In genomic region chr2:29025284-29025683, GRCm38 (mm10) we compare ENCODE assay signal across 12 mouse cellular contexts. TPM values are rescaled to one million over a fixed set of nuclear protein-coding genes. Genes with fewer than 3 reads are reported as not detected.
A peak's percentile ranks its signal among the peaks of the same experiment; 100 is the strongest.
DNase-seq lines count a peak whose midpoint lies in the region; ATAC-seq lines count a peak whose summit lies in the region.
"Had no signal": no experiment of that assay in that cellular context is flagged by ENCODE, and none has a peak within 500 bp of the region (broad histone marks: within the 10 kb centered on the region; RNA-seq: fewer than 3 reads in every experiment).

No protein-coding gene starts in this region.

- no peak overlapping the region for H3K4me3 ChIP-seq in midbrain, embryonic 11.5 days (ENCODE audit: low read depth, low read length)
- H3K4me3 ChIP-seq in midbrain, embryonic 10.5 days = no peak overlapping the region
- H3K4me3 ChIP-seq in kidney, embryonic 16.5 days (ENCODE audit: low read length) = no peak overlapping the region

- no peaks in the 10 kb centered on the region for H3K27me3 ChIP-seq in midbrain, embryonic 11.5 days (ENCODE audit: control insufficient read depth, insufficient read depth, low read length)
- H3K27me3 ChIP-seq in midbrain, embryonic 10.5 days (ENCODE audit: low read depth, poor library complexity, severe bottlenecking) = peaks cover 19% of the 10 kb centered on the region
- H3K27me3 ChIP-seq in kidney, embryonic 16.5 days (ENCODE audit: insufficient read depth, low read length) = peaks cover 30% of the 10 kb centered on the region

- peak; percentile 70 for DNase-seq in adrenal gland, adult 2 months
- DNase-seq in adrenal gland, adult 18-20 months (ENCODE audit: low spot score in 2 of 2) = no peak
- DNase-seq in midbrain, embryonic 11.5 days (ENCODE audit: low spot score, missing footprints) = peak; percentile 66
- no peak for DNase-seq in midbrain, embryonic 10.5 days (ENCODE audit: low spot score)
- peak; percentile 16 to 32 for DNase-seq in layer of hippocampus, postnatal 36 days
- DNase-seq in right cerebral cortex, postnatal 36 days (ENCODE audit: low spot score in 2 of 2) = peak; percentile 16 to 55
- no peak for DNase-seq in heart, adult 8-10 months (ENCODE audit: low spot score)
- DNase-seq: cerebellum, adult 11-12 months; gastrocnemius, postnatal 14 days; midbrain, embryonic 14.5 days had no signal

- ATAC-seq in midbrain, embryonic 11.5 days (ENCODE audit: low FRiP score) = no peak
- no peak for ATAC-seq in kidney, embryonic 16.5 days (ENCODE audit: low FRiP score, low TSS enrichment)

- no peak overlapping the region for H3K4me2 ChIP-seq in midbrain, embryonic 11.5 days
- H3K4me2 ChIP-seq in kidney, embryonic 16.5 days (replicated peaks; ENCODE audit: low read depth, low read length) = no peak overlapping the region

- H3K9me3 ChIP-seq in midbrain, embryonic 11.5 days (ENCODE audit: control insufficient read depth, low read length) = no peaks in the 10 kb centered on the region
- H3K9me3 ChIP-seq in midbrain, embryonic 10.5 days (replicated peaks) = no peaks in the 10 kb centered on the region
- no peaks in the 10 kb centered on the region for H3K9me3 ChIP-seq in kidney, embryonic 16.5 days (ENCODE audit: low read length)

- 0 out of 2 replicates have a peak, but pooled peaks cover under 1% of the 10 kb centered on the region for H3K4me1 ChIP-seq in midbrain, embryonic 11.5 days (ENCODE audit: control insufficient read depth, insufficient read depth, low read length)
- H3K4me1 ChIP-seq in midbrain, embryonic 10.5 days = peaks cover 8% of the 10 kb centered on the region
- H3K4me1 ChIP-seq in kidney, embryonic 16.5 days (ENCODE audit: insufficient read depth, low read length) = no peaks in the 10 kb centered on the region

- no peaks in the 10 kb centered on the region for H3K36me3 ChIP-seq in midbrain, embryonic 11.5 days (ENCODE audit: control insufficient read depth, insufficient read depth, low read length)
- no peaks in the 10 kb centered on the region for H3K36me3 ChIP-seq in midbrain, embryonic 10.5 days
- H3K36me3 ChIP-seq in kidney, embryonic 16.5 days (ENCODE audit: insufficient read depth, low read length) = no peaks in the 10 kb centered on the region

- WGBS in midbrain, embryonic 11.5 days = 87% methylated on average over 5 of the region's 5 CpGs
- 88% methylated on average over 5 of the region's 5 CpGs for WGBS in midbrain, embryonic 10.5 days
- WGBS in kidney, embryonic 16.5 days = 79% methylated on average over 5 of the region's 5 CpGs

- H3K9ac ChIP-seq in midbrain, embryonic 11.5 days (ENCODE audit: low read length) = no peak overlapping the region
- H3K9ac ChIP-seq in kidney, embryonic 16.5 days (replicated peaks; ENCODE audit: low read length) = no peak overlapping the region

- H3K27ac ChIP-seq in midbrain, embryonic 11.5 days (ENCODE audit: low read depth, low read length) = no peak overlapping the region
- H3K27ac ChIP-seq in midbrain, embryonic 10.5 days (replicated peaks) = no peak overlapping the region
- no peak overlapping the region for H3K27ac ChIP-seq in kidney, embryonic 16.5 days (ENCODE audit: low read length)

RNA-seq across cellular contexts. Expression of gene Cfap77, which starts 29.6 kb away (rescaled TPM):
- under 1 TPM in 1 of 2 experiments, not detected in 1; 0.37 TPM for total RNA-seq in adrenal gland, adult 2 months (2021)
- polyA plus RNA-seq in adrenal gland, adult 2 months (2012; rRNA removed) = 0.16 TPM in 1 of 2 replicates, not detected in the other
- total RNA-seq in adrenal gland, adult 18-20 months (2021) = under 1 TPM; 0.16 to 0.30 TPM
- 0.77 and 1.2 TPM in 2 replicates for polyA plus RNA-seq in midbrain, embryonic 11.5 days (2014; fragmentation: Nextera tagmentation; extraction: Ambion mirVana)
- polyA plus RNA-seq in midbrain, embryonic 10.5 days (2016; fragmentation: Nextera tagmentation; extraction: Ambion mirVana) = 1.0 and 2.4 TPM in 2 replicates
- total RNA-seq in layer of hippocampus, postnatal 36 days (2021) = under 1 TPM; 0.32 to 0.78 TPM
- polyA plus RNA-seq in kidney, embryonic 16.5 days (2015; fragmentation: Nextera tagmentation; extraction: Ambion mirVana) = 0.23 and 0.35 TPM in 2 replicates
- not detected for total RNA-seq in heart, adult 8-10 months (2022)
- total RNA-seq: gastrocnemius, postnatal 14 days; neutrophil, adult 5-6 weeks had no signal

RNA-seq across cellular contexts. Expression of gene Ttf1, which starts 34.8 kb away (rescaled TPM):
- total RNA-seq in adrenal gland, adult 2 months (2021) = 10 to 100 TPM in 1 of 2 experiments, 1 to 10 TPM in 1; 9.8 to 12.5 TPM
- 2.7 and 3.0 TPM in 2 replicates for polyA plus RNA-seq in adrenal gland, adult 2 months (2012; rRNA removed)
- 10 to 100 TPM; 12.6 to 14.8 TPM for total RNA-seq in adrenal gland, adult 18-20 months (2021)
- polyA plus RNA-seq in midbrain, embryonic 11.5 days (2014; fragmentation: Nextera tagmentation; extraction: Ambion mirVana) = 11.4 and 13.8 TPM in 2 replicates
- 11.9 and 12.6 TPM in 2 replicates for polyA plus RNA-seq in midbrain, embryonic 10.5 days (2016; fragmentation: Nextera tagmentation; extraction: Ambion mirVana)
- total RNA-seq in layer of hippocampus, postnatal 36 days (2021) = 10 to 100 TPM; 12.6 to 13.9 TPM
- 10.2 and 11.4 TPM in 2 replicates for polyA plus RNA-seq in kidney, embryonic 16.5 days (2015; fragmentation: Nextera tagmentation; extraction: Ambion mirVana)
- total RNA-seq in heart, adult 8-10 months (2022) = 1 to 10 TPM; 5.2 to 6.3 (median 6.1) TPM

Comparison
In these comparisons a context has a peak if more than half of its experiments do, and no peak if none do; other contexts are left out.
1. DNase-seq: peak in adrenal gland, adult 2 months (single experiment), midbrain, embryonic 11.5 days (single experiment), layer of hippocampus, postnatal 36 days (2 of 2) and right cerebral cortex, postnatal 36 days (2 of 2); none in adrenal gland, adult 18-20 months (0 of 2), midbrain, embryonic 10.5 days (single experiment) and heart, adult 8-10 months (single experiment).